Mouse (Mus musculus) G1E (cell line): ENCODE data around the gene Nfkbib.

Experiments used
- CTCF ChIP-seq: IDR thresholded peaks from 2 replicates; pipeline ENCODE4 v1.5.1; 2012; ENCODE audit warnings: low read depth, low read length, inconsistent platforms, mixed read lengths
- POLR2AphosphoS5 ChIP-seq: IDR thresholded peaks from 2 replicates; pipeline ENCODE4 v1.6.1; 2012; ENCODE audit warnings: low read depth, low read length, inconsistent platforms; ENCODE audit not compliant: insufficient replicate concordance

DNA sequence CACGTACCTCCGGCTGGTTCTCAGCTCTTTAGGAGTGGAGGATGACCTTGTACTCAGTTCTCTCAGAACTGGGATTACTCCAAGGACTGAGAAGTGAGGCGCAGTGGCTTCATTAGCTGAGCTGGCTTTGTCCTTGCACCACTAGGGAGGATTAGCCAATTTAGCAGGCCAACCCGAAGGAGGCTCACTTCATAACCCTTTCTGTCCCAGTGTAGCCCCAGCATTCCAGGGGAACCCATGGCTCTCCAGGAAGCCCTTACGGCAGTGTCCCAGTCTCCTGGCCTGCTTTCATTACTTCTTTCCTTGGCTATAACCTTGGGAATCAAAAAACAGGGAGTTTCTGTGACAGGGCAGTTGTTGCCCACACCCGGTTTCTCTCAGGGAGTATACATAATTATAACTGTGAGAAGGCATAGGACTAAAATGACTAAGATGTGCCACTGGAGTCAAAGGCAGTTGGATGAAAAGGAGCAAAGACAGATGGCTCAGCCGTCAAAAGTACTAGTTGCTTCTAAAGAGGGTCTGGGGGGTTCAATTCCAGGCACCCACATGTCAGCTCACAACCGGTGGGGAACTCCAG, 40.4 kb upstream of the Nfkbib start:
- no peak for TF ChIP-seq CTCF
- TF ChIP-seq POLR2AphosphoS5: no peak
